Mouse (Mus musculus): ENCODE results near the gene H2-DMa.
A peak's percentile ranks its signal among the peaks of the same experiment; 100 is the strongest.

Gene H2-DMa

DNA sequence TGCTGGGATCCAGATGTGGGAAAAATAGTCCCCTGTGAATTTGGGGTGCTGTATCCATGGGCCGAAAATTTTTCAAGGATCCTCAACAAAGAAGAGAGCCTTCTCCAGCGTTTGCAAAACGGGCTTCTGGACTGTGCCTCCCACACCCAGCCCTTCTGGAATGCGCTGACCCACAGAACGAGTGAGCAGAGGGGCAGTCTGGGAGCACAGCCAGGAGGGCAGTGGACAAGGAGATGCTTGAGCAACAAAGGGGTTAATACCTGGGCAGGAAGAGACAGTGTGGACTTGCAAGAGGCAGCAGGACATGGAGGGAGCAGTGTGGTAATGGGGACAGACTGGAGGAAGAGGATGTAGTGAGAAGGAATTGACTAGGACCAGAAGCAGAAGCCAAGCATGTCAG, 36.2 kb downstream of the H2-DMa start:
- no peak for DNase-seq (ENCODE audit: low spot score)

GRCm38 (mm10) chr17:34164202-34164895, 45.0 kb downstream of the H2-DMa start:
- no peak for DNase-seq (ENCODE audit: low spot score)

DNA sequence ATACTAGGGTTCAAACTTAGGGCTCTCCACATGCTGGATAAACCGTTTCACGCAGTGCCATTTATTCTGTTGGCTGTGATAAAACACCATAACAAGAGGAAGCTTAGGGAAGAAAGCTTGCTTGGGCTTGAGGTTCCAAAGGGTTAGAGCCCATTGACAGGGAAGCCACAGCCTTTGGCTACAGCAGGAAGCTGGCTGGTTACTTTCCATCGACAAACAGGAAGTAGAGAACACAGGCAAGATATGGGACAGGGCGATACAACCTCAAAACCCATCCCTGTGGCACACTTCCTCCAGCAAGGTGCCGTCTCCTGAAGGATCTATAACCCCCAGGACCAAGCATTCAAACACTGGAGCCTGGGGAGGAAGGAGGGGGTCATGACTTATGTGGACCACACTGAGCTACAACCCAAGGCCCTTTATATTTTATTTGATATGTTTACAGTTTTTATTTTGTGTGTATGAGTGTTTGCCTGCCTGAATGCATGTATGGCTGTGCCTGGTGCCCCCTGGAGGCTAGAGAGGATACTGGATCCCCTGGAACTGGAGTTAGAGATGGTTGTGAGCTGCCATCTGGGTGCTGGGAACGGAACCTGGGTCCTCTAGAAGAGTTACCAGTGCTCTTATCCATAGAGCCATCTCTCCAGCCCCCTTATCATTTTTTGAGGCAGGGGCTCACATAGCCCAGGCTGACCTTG, 45.8 kb downstream of the H2-DMa start:
- DNase-seq (ENCODE audit: low spot score): no peak

DNA sequence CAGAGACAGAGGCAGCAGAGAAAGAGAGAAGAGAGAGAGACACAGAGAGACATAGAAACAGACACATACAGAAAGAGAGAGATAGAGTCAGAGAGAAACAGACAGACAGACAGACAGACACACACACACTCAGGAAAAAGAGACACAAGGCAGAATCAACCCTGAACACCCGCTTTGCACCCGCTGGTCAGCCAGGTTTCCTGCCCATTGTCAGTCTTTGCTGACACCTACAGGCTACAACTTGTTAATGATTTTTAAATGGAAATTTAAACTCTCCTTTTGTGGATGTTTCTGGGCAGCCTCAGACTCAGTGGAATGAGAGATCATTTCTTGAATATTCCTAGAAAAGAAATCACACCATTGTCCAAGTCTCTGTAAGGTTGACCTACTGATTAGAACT, 49.9 kb downstream of the H2-DMa start:
- DNase-seq (ENCODE audit: low spot score): no peak

GRCm38 (mm10) chr17:34170487-34170876, 51.1 kb downstream of the H2-DMa start:
- DNase-seq (ENCODE audit: low spot score): no peak

DNA sequence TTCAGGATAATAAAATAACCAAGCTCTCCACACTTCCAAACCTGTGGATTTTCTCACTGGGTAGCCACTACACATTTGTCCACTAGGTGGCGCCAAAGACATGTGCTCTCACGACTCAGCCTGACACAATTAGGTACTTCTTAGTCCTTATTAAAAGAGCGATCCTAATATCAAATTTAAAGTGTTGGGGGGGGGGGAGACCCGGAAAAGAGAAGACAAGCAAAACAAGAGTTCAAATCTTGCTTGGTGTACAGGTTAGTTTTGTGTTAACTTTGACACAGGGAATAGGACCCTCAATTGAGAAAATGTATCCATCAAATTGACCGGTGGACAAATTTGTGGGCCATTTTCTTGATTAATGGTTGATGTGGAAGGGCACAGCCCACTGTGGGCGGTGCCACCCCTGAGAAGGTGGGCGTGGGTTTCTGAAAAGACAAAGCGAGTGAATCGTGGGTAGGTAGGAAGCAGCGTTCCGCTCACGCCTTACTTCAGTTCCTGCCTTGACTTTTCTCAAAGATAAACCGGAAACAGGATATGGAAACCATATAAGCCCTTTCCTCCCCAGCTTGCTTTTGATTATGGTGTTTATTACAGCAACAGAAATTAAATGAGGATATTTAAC, 51.6 kb downstream of the H2-DMa start:
- peak; percentile 66 for DNase-seq (ENCODE audit: low spot score)

DNA sequence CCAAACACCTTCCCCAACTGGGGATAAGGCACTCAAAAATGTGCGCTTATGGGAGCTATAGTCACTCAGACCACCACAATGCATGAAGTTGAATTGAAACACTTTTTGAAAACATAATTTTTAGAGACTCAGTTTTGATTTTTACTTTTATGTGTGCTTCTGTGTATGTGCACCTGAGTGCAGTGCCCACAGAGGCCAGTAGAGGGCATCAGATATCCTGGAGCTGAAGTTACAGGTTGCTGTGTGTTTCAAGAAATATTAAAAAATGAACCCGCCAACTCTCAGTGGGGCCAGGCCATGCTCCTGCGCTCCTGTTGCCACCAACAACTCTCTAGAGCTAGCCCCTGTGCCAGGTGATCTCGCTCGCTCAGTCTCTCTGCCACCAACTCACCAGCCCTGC, 53.2 kb downstream of the H2-DMa start:
- DNase-seq (ENCODE audit: low spot score): no peak

DNA sequence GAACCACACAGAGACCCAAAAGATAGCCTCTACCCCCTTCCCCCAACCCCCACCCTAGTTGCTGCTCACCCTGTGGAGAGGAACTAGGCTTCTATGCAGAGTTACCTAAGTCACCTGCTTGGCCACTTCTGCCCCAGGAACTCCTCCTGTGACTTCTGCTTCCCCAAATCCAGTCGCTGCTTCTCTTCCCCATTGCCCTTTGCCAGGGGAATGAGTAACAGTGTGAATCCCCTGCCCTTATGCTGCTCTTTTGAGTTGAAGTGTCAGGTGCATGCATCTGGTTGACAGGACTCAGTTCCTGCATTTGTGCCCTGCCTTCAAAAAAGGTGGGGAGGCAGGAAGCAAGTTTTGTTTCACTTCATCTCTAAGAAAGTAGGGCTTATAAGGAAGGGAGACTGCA, 54.7 kb downstream of the H2-DMa start:
- DNase-seq (ENCODE audit: low spot score): no peak

GRCm38 (mm10) chr17:34177179-34177578, 57.8 kb downstream of the H2-DMa start:
- DNase-seq (ENCODE audit: low spot score): no peak

GRCm38 (mm10) chr17:34179019-34179418, 59.7 kb downstream of the H2-DMa start:
- no peak for DNase-seq (ENCODE audit: low spot score)

DNA sequence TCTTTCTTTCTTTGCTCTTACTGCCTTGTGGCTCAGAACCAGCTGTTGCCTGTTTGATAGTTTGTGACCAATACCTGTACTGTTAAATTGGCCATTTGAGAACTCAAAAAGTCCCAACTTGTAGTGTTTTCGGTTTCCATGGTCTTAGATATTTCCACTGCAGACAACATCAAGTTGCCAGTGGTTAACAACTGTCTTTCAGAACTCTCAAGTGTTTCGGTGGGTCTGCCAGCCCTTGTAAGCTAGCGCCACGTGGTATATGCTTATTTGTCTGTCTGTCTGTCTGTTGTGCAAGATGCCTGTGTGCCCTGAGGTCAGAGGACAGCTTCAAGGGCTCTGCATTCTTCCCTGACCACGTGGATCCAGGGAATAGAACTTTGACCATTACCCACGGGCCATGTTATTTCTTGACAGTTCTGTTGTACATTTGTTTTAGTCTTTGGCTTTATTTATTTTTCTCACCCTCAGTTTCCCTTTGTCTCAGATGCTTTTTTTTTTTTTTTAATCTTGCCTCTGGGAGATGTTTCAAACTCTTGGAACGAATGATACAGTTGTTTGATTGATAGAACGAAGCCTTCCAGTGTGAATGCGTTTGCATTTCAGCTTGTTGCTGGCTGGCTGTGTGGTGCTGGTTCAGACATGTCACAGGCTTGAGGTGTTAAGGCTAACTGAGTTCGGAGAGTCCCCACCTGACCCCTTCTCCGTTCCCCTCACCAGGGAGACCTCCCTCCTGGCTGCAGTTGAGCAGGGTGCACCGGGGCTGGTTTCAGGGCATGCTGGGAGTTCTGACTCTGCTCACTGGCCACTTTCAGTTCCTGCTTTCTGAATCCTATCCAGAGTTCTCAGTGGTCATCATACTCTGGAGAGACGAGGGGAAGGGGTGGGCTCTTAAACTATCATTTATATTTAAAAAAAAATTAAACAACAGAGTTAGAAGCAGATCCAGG, 60.8 kb downstream of the H2-DMa start:
- no peak for DNase-seq (ENCODE audit: low spot score)

DNA sequence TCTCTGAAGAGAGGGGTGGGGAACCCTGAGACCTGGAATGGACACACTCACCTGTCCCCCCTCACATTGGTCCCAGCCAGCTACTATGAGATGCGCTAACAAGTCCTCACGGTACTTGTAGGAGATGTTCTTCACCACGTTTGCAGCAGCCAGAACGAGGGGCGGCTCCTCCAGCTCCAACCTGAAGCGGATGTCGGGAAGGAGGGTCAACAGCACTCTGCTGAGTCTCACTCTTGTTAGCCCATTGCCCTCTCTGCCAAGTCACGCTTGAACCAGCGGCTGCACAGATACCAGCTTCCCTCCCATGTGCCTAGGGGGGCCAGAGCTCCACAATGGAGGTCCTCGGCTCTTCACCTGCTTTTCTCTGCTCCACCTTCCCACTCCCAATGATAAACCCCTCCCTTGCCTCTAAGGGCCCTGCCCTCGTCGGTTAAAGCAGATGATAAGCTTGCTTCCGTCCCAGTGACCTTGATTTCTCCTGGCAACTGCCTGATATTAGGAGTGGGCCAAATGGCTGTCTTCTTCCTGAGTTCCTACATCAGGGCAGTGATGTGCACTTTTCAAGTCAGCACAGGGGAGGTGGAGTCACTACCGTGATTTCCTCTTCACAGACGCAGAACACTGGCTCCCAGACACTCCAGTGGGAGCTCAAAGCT, 64.4 kb downstream of the H2-DMa start:
- no peak for DNase-seq (ENCODE audit: low spot score)

DNA sequence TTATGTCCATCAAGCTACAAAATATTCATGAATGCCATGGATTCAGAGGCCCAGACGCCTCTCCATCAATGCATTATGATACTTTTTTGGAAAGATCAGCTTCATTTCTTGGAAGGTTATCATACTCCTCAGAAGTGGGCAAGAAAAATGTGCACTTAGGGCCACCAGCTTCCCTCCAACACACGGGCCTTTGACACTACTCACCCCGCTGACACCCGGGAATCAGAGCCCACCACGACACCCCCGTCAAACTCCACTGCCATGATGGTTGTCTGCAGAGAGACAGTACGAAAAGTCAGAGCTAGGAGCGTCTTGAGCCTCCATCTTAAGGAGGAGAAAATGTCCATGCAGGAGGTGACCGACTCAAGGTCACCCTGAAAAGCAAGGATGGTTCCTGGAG, 66.2 kb downstream of the H2-DMa start:
- no peak for DNase-seq (ENCODE audit: low spot score)

DNA sequence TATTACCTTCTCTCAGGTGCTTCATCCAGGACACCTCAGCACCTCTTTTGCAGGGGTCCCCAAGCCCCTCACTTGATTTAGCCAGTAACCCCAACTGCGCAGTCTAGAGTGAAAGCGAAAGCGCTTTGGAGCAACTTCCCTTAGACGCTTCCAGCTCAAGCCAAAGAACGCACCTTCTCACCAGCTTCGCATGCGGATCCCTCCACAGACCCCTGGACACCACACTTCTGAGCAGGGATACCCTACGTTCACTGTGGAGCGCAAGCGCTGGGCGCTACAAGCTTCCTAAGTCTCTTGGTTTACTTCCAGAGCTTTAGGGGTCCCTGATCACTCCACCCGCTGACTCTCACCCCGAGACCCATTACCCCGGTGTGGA, 67.5 kb downstream of the H2-DMa start:
- no peak for DNase-seq (ENCODE audit: low spot score)

DNA sequence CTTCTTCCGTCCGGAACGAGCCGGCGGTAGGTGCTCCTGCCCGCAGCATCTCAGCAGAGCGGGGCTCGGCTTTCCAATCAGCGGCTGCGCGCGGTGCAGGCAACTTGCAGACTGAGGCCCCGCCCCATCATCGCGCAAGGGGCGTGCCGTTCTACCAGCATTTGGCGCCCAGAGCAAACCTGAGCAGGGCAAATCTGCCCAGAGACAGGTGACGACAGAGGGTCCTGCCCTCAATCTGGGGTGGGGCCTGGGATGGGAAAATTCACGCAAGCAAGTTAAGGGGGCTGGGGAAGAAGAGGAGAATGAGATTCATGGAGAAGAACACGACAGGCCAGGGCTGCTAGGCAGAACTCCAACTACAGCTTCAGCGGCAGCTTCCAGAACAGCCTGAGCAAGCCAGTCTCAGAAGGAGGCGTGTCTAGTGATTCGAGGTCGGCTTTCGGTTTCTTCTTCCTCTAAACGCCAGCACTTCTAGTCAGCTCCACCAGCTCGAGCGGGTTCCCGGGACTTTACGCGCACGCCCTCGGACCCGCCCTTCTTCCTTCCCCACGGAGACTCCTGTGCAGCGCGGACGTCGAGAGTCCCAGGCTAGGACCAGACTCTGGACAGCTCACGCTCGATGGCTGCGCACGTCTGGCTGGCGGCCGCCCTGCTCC, 68.0 kb downstream of the H2-DMa start, which contains the start of the genes Tap1 and Psmb9:
Gene Tap1 (plus strand): TSS at position 293 of the 656 bp plus-strand sequence.
Gene Psmb9 (minus strand): TSS at position 504 of the 656 bp plus-strand sequence.
- DNase-seq (ENCODE audit: low spot score): peak; percentile 89

- DNase-seq (ENCODE audit: low spot score): no peak
These were observed 68.7 kb downstream of the H2-DMa start for GRCm38 (mm10) chr17:34188010-34188409.

Measured in testis, postnatal 14 days (tissue).